Mouse (Mus musculus) liver, embryonic 14.5 days (tissue): Measurements from ENCODE around the gene Amfr. TPM values are rescaled to one million over a fixed set of nuclear protein-coding genes. Genes with fewer than 3 reads are reported as not detected.
A peak's percentile ranks its signal among the peaks of the same experiment; 100 is the strongest.

Experiments
- ATAC-seq: fragments of 200-750 bp; cut with Nextera tagmentation; 2 replicates; pipeline ENCODE4 v1.8.0; 2017; ENCODE audit warnings: moderate number of reproducible peaks, mild to moderate bottlenecking, moderate library complexity; ENCODE audit not compliant: insufficient read depth
- DNase-seq, 3 experiments: peaks; one replicate each; pipeline ENCODE4 v3.0.0-alpha.2; 2012 to 2013; ENCODE audit warnings: low read depth in 3 of 3, low spot score in 3 of 3
- H3K27ac ChIP-seq: fragments of 300-500 bp; sonication (generic); 2 replicates; pipeline ENCODE4 v1.5.1; 2014; ENCODE audit warnings: moderate library complexity, mild to moderate bottlenecking, control low read depth, inconsistent platforms
- H3K27me3 ChIP-seq: fragments of 300-500 bp; sonication (generic); 2 replicates; pipeline ENCODE4 v1.6.1; 2014; ENCODE audit warnings: mild to moderate bottlenecking, low read length, moderate library complexity; ENCODE audit not compliant: control insufficient read depth, insufficient read depth
- H3K36me3 ChIP-seq: fragments of 300-500 bp; sonication (generic); replicated peaks from 2 replicates; pipeline ENCODE4 v1.6.1; 2014; ENCODE audit warnings: low read depth; ENCODE audit not compliant: control insufficient read depth, insufficient read depth
- H3K4me1 ChIP-seq, 2 experiments: fragments of 200-500 bp in 1 of 2; fragments of 300-500 bp in 1 of 2; sonication (generic) in 1 of 2; replicated peaks; 2 replicates each; pipeline ENCODE4 v1.6.1; 2012 to 2014; ENCODE audit warnings: antibody characterized with exemption in 1 of 2, inconsistent platforms in 1 of 2, low read length in 1 of 2; ENCODE audit not compliant: control insufficient read depth in 2 of 2, insufficient read depth in 2 of 2
- H3K4me2 ChIP-seq: fragments of 300-500 bp; sonication (generic); 2 replicates; pipeline ENCODE4 v1.6.1; 2014; ENCODE audit warnings: low read depth, mild to moderate bottlenecking, control low read depth, moderate library complexity
- H3K4me3 ChIP-seq, 2 experiments: fragments of 200-500 bp in 1 of 2; fragments of 300-500 bp in 1 of 2; sonication (generic) in 1 of 2; 2 replicates each; pipeline ENCODE4 v1.5.1; 2012 to 2014; ENCODE audit warnings: low read depth in 2 of 2, low read length in 2 of 2, mild to moderate bottlenecking in 2 of 2, control low read depth in 1 of 2, inconsistent platforms in 1 of 2, moderate library complexity in 1 of 2; ENCODE audit not compliant: insufficient read depth in 1 of 2
- H3K9ac ChIP-seq: fragments of 300-500 bp; sonication (generic); replicated peaks from 2 replicates; pipeline ENCODE4 v1.6.1; 2014; ENCODE audit warnings: mild to moderate bottlenecking, control low read depth, moderate library complexity
- H3K9me3 ChIP-seq: fragments of 300-500 bp; sonication (generic); 2 replicates; pipeline ENCODE4 v1.6.1; 2016; ENCODE audit warnings: low read length, mixed read lengths; ENCODE audit not compliant: control insufficient read depth
- CTCF ChIP-seq: IDR thresholded peaks from 2 replicates; pipeline ENCODE4 v1.5.1; 2016; ENCODE audit warnings: antibody characterized with exemption, low read depth, control low read depth
- EP300 ChIP-seq: IDR thresholded peaks from 2 replicates; pipeline ENCODE4 v1.6.1; 2016; ENCODE audit warnings: antibody characterized with exemption, low read depth
- WGBS: fragments of 180-500 bp; shearing (Covaris S2); extraction: QIAGEN DNeasy Blood & Tissue Kit; methylation state at CpG from one replicate; pipeline ENCODE4 v1.1.7; 2014; ENCODE audit not compliant: insufficient replicate concordance; 5-methylcytosine and 5-hydroxymethylcytosine counted together
- polyA plus RNA-seq, 2 experiments: library from polyadenylated mRNA; depleted of rRNA in 1 of 2; stranded (reverse) in 1 of 2; unstranded in 1 of 2; fragments of >200 nt; fragmentation: Nextera tagmentation in 1 of 2; extraction: Ambion mirVana in 1 of 2; gene quantifications; 2 replicates each; pipeline versions ENCODE4 v1.2.1 to v1.2.3; 2012 to 2014

Gene Amfr
- polyA plus RNA-seq, 2 experiments: 38.4 to 50.0 TPM

DNA sequence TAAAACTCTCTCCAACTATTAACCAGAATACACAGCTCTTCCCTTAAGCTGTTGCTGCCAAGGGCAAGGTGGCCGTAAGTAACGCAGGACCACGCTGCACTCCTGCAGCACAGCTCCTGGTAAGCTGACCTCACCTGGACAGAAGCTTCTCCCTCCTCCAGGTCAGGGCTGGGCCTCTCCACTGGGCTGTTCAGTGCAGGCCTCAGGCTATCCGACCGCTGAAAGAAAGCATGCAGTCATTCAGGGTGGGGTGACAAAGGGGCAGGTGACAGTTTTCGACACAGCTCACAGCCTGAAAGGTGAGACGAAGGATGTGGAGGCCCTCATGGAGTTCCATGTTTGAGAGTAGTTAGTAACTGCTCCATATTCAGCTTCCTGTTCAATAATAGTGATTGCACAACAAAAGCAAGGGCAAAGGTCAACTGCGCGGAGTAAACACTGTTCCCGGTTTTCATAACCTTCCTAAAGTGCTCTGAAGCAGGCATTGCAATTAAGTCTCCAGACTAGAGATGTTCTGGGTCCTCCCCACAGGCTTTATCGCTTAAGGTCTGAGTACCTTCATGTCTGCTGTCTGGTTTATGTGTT lies 37.9 kb downstream of the Amfr start:
- 83% methylated on average over 11 of the region's 11 CpGs for WGBS
- no peak overlapping the region for H3K4me2 ChIP-seq
- no peak overlapping the region for H3K9ac ChIP-seq
- H3K36me3 ChIP-seq: peaks cover 76% of the 10 kb centered on the region
- TF ChIP-seq CTCF (no peak), EP300 (no peak)
- no peaks in the 10 kb centered on the region for H3K27me3 ChIP-seq
- no peak overlapping the region for H3K27ac ChIP-seq
- H3K4me1 ChIP-seq: peaks cover 0 to 11% of the 10 kb centered on the region in 2 experiments; a peak in 2 of 4 replicates
- H3K9me3 ChIP-seq: no peaks in the 10 kb centered on the region
- H3K4me3 ChIP-seq: no peak overlapping the region
- ATAC-seq (peak; percentile 48), DNase-seq (peak; percentile 24)

DNA sequence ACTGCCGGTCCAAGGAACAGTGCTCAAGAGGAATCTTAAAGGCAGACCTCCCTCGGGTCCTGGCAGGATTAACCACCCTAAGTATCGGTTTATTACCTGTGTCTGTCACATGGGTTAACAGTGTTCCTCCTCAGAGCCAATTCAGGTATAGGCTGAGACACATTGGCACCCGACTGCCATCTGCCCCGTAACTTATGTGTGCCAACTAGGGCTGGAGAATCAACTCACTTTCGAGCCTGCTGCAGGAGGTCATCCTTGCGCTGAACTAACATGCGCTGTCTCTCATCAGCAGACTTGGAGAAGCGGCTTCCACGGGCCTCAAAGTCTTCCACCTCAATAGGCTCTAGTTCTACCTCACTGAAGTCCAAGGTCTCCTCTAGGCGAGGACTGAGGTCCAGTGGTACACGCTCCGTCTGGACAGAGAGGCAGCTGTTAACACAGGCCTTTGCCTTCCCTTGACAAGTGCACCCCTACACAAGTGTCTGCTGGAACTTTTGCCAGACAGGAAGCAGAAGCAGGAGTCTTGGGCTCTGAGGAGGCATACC lies 38.7 kb downstream of the Amfr start:
- no peak overlapping the region for H3K27ac ChIP-seq
- ATAC-seq: 0 out of 2 replicates have a peak, but pooled peaks have one; percentile 10
- no peak for TF ChIP-seq EP300
- no peak for TF ChIP-seq CTCF
- peaks cover 72% of the 10 kb centered on the region for H3K36me3 ChIP-seq
- H3K4me3 ChIP-seq: no peak overlapping the region
- no peaks in the 10 kb centered on the region for H3K27me3 ChIP-seq
- H3K4me1 ChIP-seq: peaks cover 0 to 11% of the 10 kb centered on the region in 2 experiments; a peak in 2 of 4 replicates
- H3K4me2 ChIP-seq: no peak overlapping the region
- DNase-seq: no peak
- no peaks in the 10 kb centered on the region for H3K9me3 ChIP-seq
- H3K9ac ChIP-seq: no peak overlapping the region
- 85% methylated on average over 13 of the region's 13 CpGs for WGBS

DNA sequence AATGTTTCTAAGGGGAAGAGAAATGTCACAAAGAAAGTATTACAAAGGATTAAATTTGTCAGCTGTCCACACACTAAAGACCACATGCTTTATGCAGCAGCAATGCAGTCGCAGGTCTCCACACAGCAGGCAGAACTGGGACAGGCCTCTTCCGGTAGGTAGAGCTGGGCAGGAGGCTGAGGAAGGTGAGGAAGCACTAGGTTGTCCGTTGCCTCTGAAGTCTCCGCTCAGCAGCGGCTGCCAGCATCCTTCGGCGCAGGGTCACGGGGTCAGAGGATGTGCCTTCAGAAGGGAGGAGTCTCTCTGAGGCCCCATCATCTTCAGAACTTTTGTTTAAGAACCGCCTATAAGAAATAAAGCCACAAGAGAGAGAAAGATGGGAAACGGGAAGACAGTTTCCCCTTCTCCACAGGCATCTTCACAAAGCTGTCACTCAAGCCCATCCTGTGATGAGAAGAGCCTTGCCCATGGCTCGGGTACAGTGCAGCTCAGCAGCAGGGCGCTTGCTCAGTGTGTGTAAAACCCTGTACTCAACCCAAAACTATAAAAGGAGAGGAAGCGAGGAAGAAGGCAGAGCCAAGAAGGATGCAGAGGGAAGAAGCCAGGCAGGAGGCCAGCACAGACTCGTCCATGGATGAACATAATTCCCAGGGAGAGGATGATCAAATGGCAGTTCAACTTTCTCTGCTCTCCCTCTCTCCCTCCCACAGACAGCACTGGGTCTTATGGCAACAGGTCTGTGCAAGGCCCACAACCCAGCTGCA lies 39.5 kb downstream of the Amfr start:
- Histone ChIP-seq H3K9me3 (no peaks in the 10 kb centered on the region), H3K27me3 (no peaks in the 10 kb centered on the region), H3K27ac (no peak overlapping the region), H3K4me2 (no peak overlapping the region), H3K36me3 (peaks cover 64% of the 10 kb centered on the region), H3K9ac (no peak overlapping the region), H3K4me1 (peaks cover 0 to 11% of the 10 kb centered on the region in 2 experiments; a peak in 2 of 4 replicates), H3K4me3 (no peak overlapping the region)
- WGBS: 83% methylated on average over 14 of the region's 14 CpGs
- TF ChIP-seq EP300 (no peak), CTCF (no peak)
- DNase-seq (no peak), ATAC-seq (no peak)

DNA sequence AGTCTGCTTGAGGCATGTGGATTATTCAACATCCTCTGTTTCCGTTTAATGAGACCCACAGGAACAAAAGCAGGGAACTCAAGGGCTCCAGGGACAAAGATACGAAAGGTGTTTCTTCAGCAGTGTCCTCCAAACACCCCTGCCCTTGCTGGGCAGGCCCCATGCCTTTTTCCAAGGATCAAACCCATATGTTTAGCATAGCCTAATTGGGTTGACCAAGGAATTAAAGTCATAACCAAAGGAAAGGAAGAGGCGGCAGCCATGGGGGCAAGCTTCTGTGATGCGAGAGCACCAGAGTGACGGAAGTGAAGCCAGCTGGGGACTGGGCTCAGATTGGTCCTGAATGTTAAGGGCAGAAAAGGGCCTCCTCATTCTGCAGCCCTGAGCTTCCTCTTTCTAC lies 40.4 kb downstream of the Amfr start:
- H3K9ac ChIP-seq: no peak overlapping the region
- TF ChIP-seq CTCF (no peak), EP300 (no peak)
- no peak for ATAC-seq
- no peak for DNase-seq
- H3K27me3 ChIP-seq: no peaks in the 10 kb centered on the region
- no peaks in the 10 kb centered on the region for H3K9me3 ChIP-seq
- H3K4me2 ChIP-seq: no peak overlapping the region
- peaks cover 0 to 11% of the 10 kb centered on the region in 2 experiments; a peak in 2 of 4 replicates for H3K4me1 ChIP-seq
- H3K36me3 ChIP-seq: peaks cover 58% of the 10 kb centered on the region
- WGBS: 89% methylated on average over 5 of the region's 5 CpGs
- H3K4me3 ChIP-seq: no peak overlapping the region
- H3K27ac ChIP-seq: no peak overlapping the region

DNA sequence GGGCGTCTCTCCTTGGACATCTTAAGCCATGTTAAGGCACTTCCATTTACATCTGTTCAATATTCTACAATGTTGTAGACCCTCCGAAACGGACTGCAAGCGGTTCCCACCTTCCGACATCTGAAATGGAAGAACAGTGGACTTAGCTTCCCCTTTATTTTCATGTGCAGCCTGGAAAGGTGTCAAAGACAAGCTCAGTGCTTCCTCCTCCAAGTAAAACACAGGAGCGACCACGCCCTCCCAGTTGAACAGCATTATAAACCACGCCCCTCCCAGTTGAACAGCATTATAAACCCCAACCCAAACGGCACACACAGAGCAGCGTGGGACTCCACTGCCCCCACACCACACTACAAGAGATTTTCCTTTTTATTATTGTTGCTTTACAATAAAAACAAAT lies 41.2 kb downstream of the Amfr start:
- WGBS: 80% methylated on average over 10 of the region's 10 CpGs

More for the DNA sequence above, 41.2 kb downstream of the Amfr start:
- ATAC-seq: no peak
- Histone ChIP-seq H3K36me3 (peaks cover 56% of the 10 kb centered on the region), H3K27ac (no peak overlapping the region), H3K4me3 (no peak overlapping the region), H3K4me2 (no peak overlapping the region), H3K9ac (no peak overlapping the region), H3K27me3 (no peaks in the 10 kb centered on the region), H3K9me3 (no peaks in the 10 kb centered on the region), H3K4me1 (peaks cover 0 to 11% of the 10 kb centered on the region in 2 experiments; a peak in 2 of 4 replicates)
- TF ChIP-seq CTCF (no peak), EP300 (no peak)
- no peak for DNase-seq
